Mouse (Mus musculus) MEL (cell line): ENCODE measurements around the gene Itpr1.

Experiments used
- NRF1 ChIP-seq: IDR thresholded peaks from 2 replicates; pipeline ENCODE4 v1.6.1; 2014; ENCODE audit warnings: low read depth, mild to moderate bottlenecking, inconsistent platforms, low read length, improper control_type of control experiment, moderate library complexity; ENCODE audit not compliant: poor library complexity, insufficient read depth, severe bottlenecking
- POLR2A ChIP-seq, 2 experiments: IDR thresholded peaks; 2 replicates each; pipeline ENCODE4 v1.6.1; 2011 to 2012; ENCODE audit warnings: low read length in 2 of 2, mild to moderate bottlenecking in 2 of 2, control low read depth in 1 of 2, improper control_type of control experiment in 1 of 2, low read depth in 1 of 2, moderate library complexity in 1 of 2; ENCODE audit not compliant: control insufficient read depth in 1 of 2, insufficient read depth in 1 of 2, poor library complexity in 1 of 2
- USF1 ChIP-seq: IDR thresholded peaks from 2 replicates; pipeline ENCODE4 v1.6.1; 2014; ENCODE audit warnings: low read depth, mild to moderate bottlenecking, inconsistent platforms, low read length, improper control_type of control experiment, moderate library complexity

- TF ChIP-seq NRF1 (no peak), USF1 (no peak), POLR2A (IDR thresholded peaks at IDR 0.05; ENCODE audit: control insufficient read depth in 1 of 2, insufficient read depth in 1 of 2, low read depth in 1 of 2, low read length in 2 of 2, poor library complexity in 1 of 2) (no peak)
Measured at GRCm38 (mm10) chr6:108431193-108431592, 218.3 kb downstream of the Itpr1 start.
